Mouse (Mus musculus) erythroblast, embryonic 14.5 days (primary cell): Measurements from ENCODE around the gene Dlgap1.

ENCODE experiments used
- GATA1 ChIP-seq: IDR thresholded peaks from 2 replicates; pipeline ENCODE4 v1.6.1; 2012; ENCODE audit warnings: low read length, inconsistent platforms, mixed read lengths
- TAL1 ChIP-seq: IDR thresholded peaks from 3 replicates; pipeline ENCODE4 v1.6.1; 2012; ENCODE audit warnings: low read length, inconsistent platforms, mixed read lengths

- no peak for TF ChIP-seq TAL1
- no peak for TF ChIP-seq GATA1
Measured at GRCm38 (mm10) chr17:70626925-70627324, 658.1 kb downstream of the Dlgap1 start.
